Mouse (Mus musculus) heart, postnatal 36 days (tissue): ENCODE data around the gene Hddc2. TPM values are rescaled to one million over a fixed set of nuclear protein-coding genes. Genes with fewer than 3 reads are reported as not detected.
"Not testable (repeated sequence)": the region's sequence is repeated elsewhere in the genome, so short reads cannot be mapped to it uniquely, and the experiment has no call there.

ENCODE experiments used
- DNase-seq, 2 experiments: peaks; one replicate each; pipeline ENCODE4 v3.0.0; 2021 to 2022
- intact Hi-C: fragments of 180-260 bp; cut with DNase I; formaldehyde crosslinking; loops from one replicate; pipeline ENCODE4 v1.15.1; 2025
- total RNA-seq, 2 experiments: library from RNA; stranded (reverse); gene quantifications; 2 replicates each; pipeline ENCODE4 v1.2.3; 2021

Gene Hddc2
- total RNA-seq, 2 experiments from 2014 or later, result 7.0 to 7.2 TPM

DNA sequence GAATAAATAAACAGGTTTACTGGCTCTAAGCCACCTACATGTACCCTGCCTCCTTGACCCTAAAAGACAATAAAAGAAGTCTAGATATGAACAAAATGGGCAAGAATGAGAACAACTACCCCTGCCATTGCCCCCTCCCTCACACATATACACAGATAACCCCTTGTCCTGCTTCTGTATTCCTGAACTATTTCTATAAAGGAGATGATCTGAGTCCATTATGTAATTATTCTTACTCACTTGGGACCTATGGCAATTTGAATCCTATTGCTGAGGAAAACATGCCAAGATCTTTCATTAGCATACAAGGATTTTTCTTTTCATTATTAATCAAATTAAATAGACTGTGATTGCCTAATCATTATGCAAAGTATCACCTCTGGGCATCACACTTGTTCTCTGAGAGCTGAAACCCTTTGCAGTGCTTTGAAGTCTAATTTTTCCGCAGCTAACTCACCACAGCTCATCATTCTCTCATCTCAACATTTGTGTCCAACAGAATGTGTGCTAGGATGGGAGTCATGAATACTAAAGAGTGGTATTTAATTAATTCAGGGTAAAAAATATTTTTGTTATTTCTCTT, 39.8 kb downstream of the Hddc2 start:
- DNase-seq, result no peak
- intact Hi-C loops, result no loop called here

- no peak for DNase-seq
Observed at GRCm38 (mm10) chr10:31354141-31354540, 41.0 kb downstream of the Hddc2 start.

GRCm38 (mm10) chr10:31354886-31355461, 41.8 kb downstream of the Hddc2 start:
- intact Hi-C loops, result no loop called here
- DNase-seq, result no peak

More at GRCm38 (mm10) chr10:31354141-31354540, 41.0 kb downstream of the Hddc2 start:
- intact Hi-C loops, result no loop called here

DNA sequence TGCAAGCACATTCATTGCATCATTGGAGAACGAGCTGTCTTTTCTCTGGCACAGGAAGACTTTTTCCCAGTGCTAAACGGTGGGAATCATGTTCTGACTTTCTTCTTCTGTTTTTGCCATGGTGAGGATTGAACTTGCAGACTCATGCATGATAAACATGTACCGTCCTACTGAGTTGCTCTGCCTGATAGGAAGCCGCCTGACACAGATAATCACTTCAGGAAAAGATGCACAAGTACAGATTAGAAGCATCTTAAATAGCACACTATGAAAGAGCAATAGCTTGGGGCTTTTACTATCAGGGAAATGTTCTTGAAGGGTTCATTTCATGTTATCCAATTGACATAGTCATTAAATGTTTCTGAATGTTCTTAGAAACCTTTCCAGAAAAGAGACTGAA, 46.6 kb downstream of the Hddc2 start:
- DNase-seq, result no peak
- intact Hi-C loops, result no loop called here

DNA sequence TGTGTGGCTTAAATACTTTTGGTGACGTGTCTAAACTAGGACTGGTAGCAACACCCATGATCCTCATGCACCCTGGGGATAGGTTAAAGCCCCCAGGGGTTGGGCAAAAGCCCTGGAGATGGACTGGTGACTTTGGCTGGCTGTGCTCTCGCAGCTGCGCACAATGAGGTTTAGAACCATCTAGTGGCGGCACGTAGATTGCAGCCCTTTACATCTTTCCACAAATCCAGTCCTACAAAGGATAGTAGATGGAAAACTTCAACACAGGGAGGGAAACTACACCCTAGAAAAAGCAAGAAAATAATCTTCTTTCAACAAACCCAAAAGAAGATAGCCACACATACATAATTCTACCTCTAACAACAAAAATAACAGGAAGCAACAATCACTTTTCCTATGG, 57.0 kb downstream of the Hddc2 start:
- not testable (repeated sequence) for DNase-seq

More for the DNA sequence above, 57.0 kb downstream of the Hddc2 start:
- intact Hi-C loops, result not testable (repeated sequence)

Other genes with a start within 250 kb of the Hddc2 start
- gene Tpd52l1, start 132.6 kb downstream of the Hddc2 start, total RNA-seq, result 1 to 10 TPM; 4.9 to 6.6 TPM